Mouse (Mus musculus) cerebellum, adult 2 months (tissue): Measurements from ENCODE around the gene Smoc1. TPM values are rescaled to one million over a fixed set of nuclear protein-coding genes. Genes with fewer than 3 reads are reported as not detected.

Experiments
- DNase-seq, 2 experiments: peaks; one replicate each; pipeline ENCODE4 v3.0.0; 2021
- H3K27ac ChIP-seq: fragments of 200-500 bp; 2 replicates; pipeline ENCODE4 v1.5.1; 2012; ENCODE audit warnings: low read length, control low read depth, inconsistent platforms; ENCODE audit not compliant: insufficient read depth
- H3K27me3 ChIP-seq: fragments of 200-500 bp; 2 replicates; pipeline ENCODE4 v1.6.1; 2012; ENCODE audit warnings: inconsistent platforms, mild to moderate bottlenecking, low read length, moderate library complexity; ENCODE audit not compliant: control insufficient read depth, insufficient read depth
- H3K4me1 ChIP-seq: fragments of 200-500 bp; 2 replicates; pipeline ENCODE4 v1.6.1; 2011; ENCODE audit warnings: low read length; ENCODE audit not compliant: control insufficient read depth, insufficient read depth
- H3K4me3 ChIP-seq: fragments of 200-500 bp; replicated peaks from 2 replicates; pipeline ENCODE3; 2011; ENCODE audit warnings: mild to moderate bottlenecking, low read depth, low read length, control low read depth; ENCODE audit not compliant: insufficient read depth
- CTCF ChIP-seq: fragments of 200-500 bp; IDR thresholded peaks from 2 replicates; pipeline ENCODE4 v1.5.1; 2011; ENCODE audit warnings: low read depth, mild to moderate bottlenecking, control low read depth, low read length, moderate library complexity, borderline replicate concordance; ENCODE audit not compliant: insufficient read depth
- POLR2A ChIP-seq: fragments of 200-500 bp; IDR thresholded peaks from 2 replicates; pipeline ENCODE4 v1.6.1; 2011; ENCODE audit warnings: low read length, control low read depth, borderline replicate concordance; ENCODE audit not compliant: insufficient read depth
- WGBS: fragments of 180-500 bp; shearing (Covaris S2); methylation state at CpG from one replicate; pipeline ENCODE4 v1.1.7; 2018; 5-methylcytosine and 5-hydroxymethylcytosine counted together
- polyA plus RNA-seq: library from polyadenylated mRNA; depleted of rRNA; stranded (reverse); fragments of >200 nt; gene quantifications from 2 replicates; pipeline ENCODE4 v1.2.3, GENCODE M21; 2012

Smoc1 gene
- polyA plus RNA-seq, 1 experiment: 10.8 TPM

DNA sequence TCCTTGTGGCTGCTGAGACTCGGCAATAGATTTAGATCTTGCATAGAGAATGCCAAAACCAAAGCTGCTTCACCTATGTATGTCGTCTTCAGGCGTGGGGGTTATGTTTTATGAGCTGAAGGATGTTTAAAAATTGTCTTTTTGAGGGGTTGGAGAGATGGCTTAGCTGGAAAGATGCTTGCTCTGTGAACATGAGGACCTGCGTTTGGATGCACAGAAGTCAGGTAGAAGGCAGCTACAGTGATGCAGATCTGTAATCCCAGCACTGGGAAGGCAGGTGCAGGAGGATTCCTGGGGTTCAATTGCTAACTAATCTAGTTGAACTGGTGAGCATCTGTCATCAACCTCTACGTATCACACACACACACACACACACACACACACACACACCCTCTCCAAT lies 61.5 kb downstream of the Smoc1 start:
- Histone ChIP-seq H3K4me1 (peaks cover 6% of the 10 kb centered on the region), H3K4me3 (no peak overlapping the region), H3K27ac (no peak overlapping the region), H3K27me3 (no peaks in the 10 kb centered on the region)
- TF ChIP-seq POLR2A (no peak), CTCF (no peak)
- no peak for DNase-seq
- WGBS: 93% methylated on average over 5 of the region's 5 CpGs

DNA sequence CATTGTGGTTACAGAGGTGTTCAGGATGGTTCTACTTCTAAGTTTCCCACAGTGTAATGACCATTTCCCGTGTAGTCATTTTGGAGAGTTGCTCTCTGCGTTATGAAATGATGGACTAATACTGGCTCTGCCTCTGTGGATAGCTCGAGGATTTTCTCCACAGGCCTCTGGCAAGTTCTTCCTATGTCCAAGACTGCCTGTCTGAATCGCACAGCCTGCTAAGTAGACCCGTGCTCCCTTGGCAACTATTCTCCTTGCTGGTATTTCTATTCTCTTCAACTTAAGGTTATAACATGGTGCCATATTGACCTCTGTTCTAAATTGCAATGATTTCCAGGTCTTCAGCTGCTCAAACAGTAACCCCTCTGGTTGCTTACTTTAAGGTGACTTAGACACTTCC lies 65.0 kb downstream of the Smoc1 start:
- Histone ChIP-seq H3K4me3 (no peak overlapping the region), H3K4me1 (peaks cover 6% of the 10 kb centered on the region), H3K27ac (no peak overlapping the region), H3K27me3 (no peaks in the 10 kb centered on the region)
- DNase-seq: no peak
- WGBS: 29% methylated on average over 5 of the region's 5 CpGs
- TF ChIP-seq CTCF: no peak
- TF ChIP-seq POLR2A: no peak

DNA sequence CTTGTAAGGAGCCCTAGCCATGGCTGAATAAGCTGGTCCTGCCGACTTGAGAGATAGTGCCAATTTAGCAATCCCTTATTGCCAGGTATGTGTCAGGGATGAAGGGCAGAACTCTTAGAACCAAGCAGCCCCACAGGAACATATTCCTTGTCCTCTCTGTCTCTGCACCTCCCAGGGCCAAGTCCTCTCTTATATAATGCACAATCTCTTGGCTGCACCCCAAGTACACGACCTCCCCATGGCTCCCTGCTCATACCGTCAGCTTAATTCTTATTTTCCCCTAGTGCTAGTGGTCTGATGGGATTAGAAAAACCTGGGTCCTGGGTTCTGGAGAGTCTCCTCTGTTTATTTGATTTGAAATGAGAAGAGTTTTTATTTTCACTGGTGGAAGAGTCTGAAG lies 66.0 kb downstream of the Smoc1 start:
- no peak overlapping the region for H3K4me3 ChIP-seq
- DNase-seq: no peak
- no peak for TF ChIP-seq CTCF
- TF ChIP-seq POLR2A: no peak
- no peaks in the 10 kb centered on the region for H3K27me3 ChIP-seq
- 14% methylated on average over 3 of the region's 3 CpGs for WGBS
- H3K27ac ChIP-seq: no peak overlapping the region
- H3K4me1 ChIP-seq: no peaks in the 10 kb centered on the region; the same call in none of the 2 replicates

DNA sequence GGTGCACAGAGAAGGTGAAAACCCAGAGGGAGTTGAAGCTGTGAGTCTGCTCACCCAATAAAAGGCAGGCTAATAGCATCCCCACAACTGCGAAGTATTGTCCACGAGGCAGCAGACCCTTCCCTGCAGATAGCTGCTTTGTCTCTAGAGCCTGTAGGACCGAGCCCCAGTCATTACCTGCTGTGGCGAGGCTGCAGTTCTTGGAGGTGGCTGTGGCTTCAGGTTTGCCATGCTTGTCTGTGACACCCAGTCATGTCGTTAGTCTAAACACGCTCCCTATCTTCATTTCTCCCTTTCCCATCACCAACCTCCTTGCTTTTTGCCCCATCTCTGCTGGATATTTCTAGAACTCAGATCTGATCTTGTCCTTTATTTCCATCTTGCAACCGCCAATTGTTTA lies 66.6 kb downstream of the Smoc1 start:
- Histone ChIP-seq H3K4me1 (no peaks in the 10 kb centered on the region; the same call in none of the 2 replicates), H3K27ac (no peak overlapping the region), H3K4me3 (no peak overlapping the region), H3K27me3 (no peaks in the 10 kb centered on the region)
- no peak for TF ChIP-seq POLR2A
- TF ChIP-seq CTCF: no peak
- 85% methylated on average over 7 of the region's 7 CpGs for WGBS
- no peak for DNase-seq

DNA sequence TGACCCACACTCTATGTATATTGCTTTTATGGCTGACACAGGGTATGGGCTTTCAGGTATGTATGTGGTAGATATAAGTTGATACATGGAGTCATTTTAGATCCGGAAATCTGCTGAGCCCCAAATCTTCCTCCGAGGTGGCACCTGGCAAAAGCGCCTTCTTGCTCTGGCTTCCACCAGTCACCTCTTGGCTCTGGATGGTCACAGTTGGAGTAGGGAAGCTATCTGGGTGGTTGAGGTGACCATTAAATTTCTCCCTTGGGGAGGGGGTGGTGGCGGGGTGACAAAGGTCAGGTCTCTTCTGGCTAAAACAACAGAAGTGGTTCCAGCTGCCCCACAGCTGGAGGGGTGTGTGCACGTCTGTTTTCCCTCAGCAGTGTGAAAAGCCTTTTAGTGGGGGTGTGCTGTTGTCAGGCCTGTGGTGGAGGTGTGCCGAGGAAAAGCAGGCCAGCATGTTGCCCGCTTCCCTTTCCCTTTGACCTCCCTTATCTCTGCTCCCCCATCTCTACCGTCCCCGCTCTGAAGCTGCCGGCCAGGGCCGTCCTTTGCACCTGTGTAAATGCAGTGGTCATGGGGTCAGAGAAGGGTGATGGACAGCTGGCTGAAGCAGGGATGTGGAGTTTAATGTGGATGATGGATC lies 68.3 kb downstream of the Smoc1 start:
- no peak for DNase-seq
- 89% methylated on average over 11 of the region's 11 CpGs for WGBS
- no peak overlapping the region for H3K4me3 ChIP-seq
- TF ChIP-seq CTCF: no peak
- TF ChIP-seq POLR2A: no peak
- no peaks in the 10 kb centered on the region for H3K27me3 ChIP-seq
- H3K27ac ChIP-seq: no peak overlapping the region
- H3K4me1 ChIP-seq: no peaks in the 10 kb centered on the region; the same call in none of the 2 replicates

DNA sequence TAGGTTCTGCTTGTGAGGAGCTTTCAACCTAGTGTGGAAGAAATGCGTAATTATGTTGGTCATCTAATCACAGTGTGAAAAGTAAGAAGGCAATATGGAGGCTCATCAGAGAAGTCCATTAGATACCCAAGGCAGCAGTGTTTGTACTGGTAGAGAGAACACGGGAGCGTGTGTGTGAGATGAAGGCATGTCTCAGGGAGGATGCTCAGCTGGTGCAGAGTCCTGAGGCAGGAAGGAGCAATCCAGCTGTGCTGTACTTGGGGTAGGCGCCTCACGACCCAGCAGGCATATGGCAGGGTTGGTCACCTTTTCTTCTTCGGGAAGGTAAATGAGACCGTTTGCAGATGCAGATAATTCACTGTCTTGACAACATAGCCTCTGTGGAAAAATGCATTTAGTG lies 70.7 kb downstream of the Smoc1 start:
- no peak for TF ChIP-seq POLR2A
- 92% methylated on average over 7 of the region's 7 CpGs for WGBS
- Histone ChIP-seq H3K4me3 (no peak overlapping the region), H3K27ac (no peak overlapping the region), H3K27me3 (no peaks in the 10 kb centered on the region), H3K4me1 (no peaks in the 10 kb centered on the region; the same call in none of the 2 replicates)
- no peak for DNase-seq

DNA sequence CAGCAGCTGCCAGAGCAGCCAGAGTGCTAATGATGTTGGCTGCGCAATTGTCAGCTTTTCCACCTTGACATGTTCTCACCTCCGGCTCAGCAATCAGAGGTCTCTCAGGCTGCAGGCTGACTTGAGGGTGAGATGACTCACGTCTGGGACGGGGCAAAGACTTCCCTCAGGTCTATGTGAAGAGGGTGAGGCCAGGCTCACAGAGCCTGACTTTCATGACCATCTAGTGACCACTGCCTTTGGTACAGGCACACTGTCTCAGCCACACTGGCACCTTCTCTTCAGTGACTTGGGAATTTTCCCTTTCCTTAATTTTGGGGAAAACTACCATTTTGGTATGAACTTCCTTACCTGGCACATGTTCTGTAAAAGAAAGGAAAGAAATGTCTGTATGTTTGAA lies 71.1 kb downstream of the Smoc1 start:
- TF ChIP-seq POLR2A (no peak), CTCF (no peak)
- H3K4me3 ChIP-seq: no peak overlapping the region
- WGBS: 81% methylated on average over 4 of the region's 4 CpGs
- no peaks in the 10 kb centered on the region; the same call in 1 of the 2 replicates for H3K4me1 ChIP-seq
- H3K27me3 ChIP-seq: no peaks in the 10 kb centered on the region
- DNase-seq: no peak
- no peak overlapping the region for H3K27ac ChIP-seq

DNA sequence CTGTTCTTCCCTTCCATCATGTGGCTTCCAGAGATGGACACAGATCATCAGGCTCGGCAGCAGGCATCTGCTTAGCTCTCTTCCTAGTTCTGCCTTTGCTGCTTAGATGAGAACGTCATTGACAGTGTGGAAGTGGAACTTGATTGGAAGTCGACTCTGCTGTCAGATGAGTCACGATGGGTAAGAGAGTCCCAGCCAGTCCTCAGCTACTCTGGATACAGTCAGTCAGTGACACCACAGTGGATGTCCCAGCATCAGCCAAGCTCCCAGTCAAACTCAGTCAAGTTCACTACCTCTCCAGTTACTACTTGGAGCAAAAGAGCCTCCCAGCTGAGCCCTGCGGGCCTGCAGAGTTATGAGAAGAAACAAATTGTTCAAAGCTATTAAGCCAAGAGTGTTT lies 72.6 kb downstream of the Smoc1 start:
- H3K4me3 ChIP-seq: no peak overlapping the region
- H3K4me1 ChIP-seq: no peaks in the 10 kb centered on the region; the same call in 1 of the 2 replicates
- H3K27me3 ChIP-seq: no peaks in the 10 kb centered on the region
- no peak for TF ChIP-seq CTCF
- no peak for TF ChIP-seq POLR2A
- WGBS: 67% methylated on average over 5 of the region's 5 CpGs
- no peak for DNase-seq
- H3K27ac ChIP-seq: no peak overlapping the region

DNA sequence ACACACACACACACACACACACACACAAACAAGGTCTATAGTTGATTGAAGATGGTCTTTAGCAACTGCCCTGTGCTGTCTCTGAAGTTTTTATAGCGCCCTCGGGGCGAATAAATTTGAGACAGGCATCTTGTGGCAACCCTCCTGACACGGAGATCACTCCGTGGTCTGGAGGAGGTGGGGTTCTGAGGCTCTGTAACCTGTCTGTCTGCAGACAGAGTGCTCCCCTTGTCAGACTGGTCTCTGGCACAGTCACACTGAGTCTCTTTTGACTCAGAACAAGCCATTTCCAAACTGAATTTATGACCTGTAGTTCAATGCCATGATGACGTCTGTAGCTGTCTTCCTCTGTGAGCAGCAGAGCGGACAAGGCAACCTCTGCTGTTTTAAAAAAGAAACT lies 75.1 kb downstream of the Smoc1 start:
- Histone ChIP-seq H3K4me3 (no peak overlapping the region), H3K27me3 (no peaks in the 10 kb centered on the region), H3K27ac (no peak overlapping the region), H3K4me1 (peaks cover 10% of the 10 kb centered on the region)
- DNase-seq: no peak
- TF ChIP-seq POLR2A (no peak), CTCF (no peak)
- 92% methylated on average over 7 of the region's 7 CpGs for WGBS
